Mouse (Mus musculus) hematopoietic stem cell, adult 5-6 weeks (primary cell): ENCODE measurements around the gene Btbd11. TPM values are rescaled to one million over a fixed set of nuclear protein-coding genes. Genes with fewer than 3 reads are reported as not detected.
A peak's percentile ranks its signal among the peaks of the same experiment; 100 is the strongest.
"Not testable (repeated sequence)": the region's sequence is repeated elsewhere in the genome, so short reads cannot be mapped to it uniquely, and the experiment has no call there.

Source experiments
- ATAC-seq, 2 experiments: fragments of 125-278 bp in 1 of 2; replicated peaks in 1 of 2; 2 replicates each; pipeline ENCODE4 v1.8.0; 2016 to 2017; ENCODE audit warnings: inconsistent platforms in 2 of 2, mild to moderate bottlenecking in 2 of 2, moderate number of reproducible peaks in 2 of 2, low read depth in 1 of 2, moderate TSS enrichment in 1 of 2; ENCODE audit not compliant: low FRiP score in 2 of 2, poor library complexity in 2 of 2, severe bottlenecking in 2 of 2, insufficient read depth in 1 of 2, low TSS enrichment in 1 of 2
- total RNA-seq: library from RNA; stranded (forward); fragments of 172-1452, 232-1000 nt; gene quantifications from 2 replicates; pipeline ENCODE4 v1.2.3, GENCODE M21; 2017

Btbd11 gene
- total RNA-seq, 1 experiment from 2014 or later, result 1.2 TPM

GRCm38 (mm10) chr10:85640408-85640807, 253.8 kb downstream of the Btbd11 start:
- no peak for ATAC-seq

GRCm38 (mm10) chr10:85645346-85645745, 258.7 kb downstream of the Btbd11 start:
- ATAC-seq, result no peak

GRCm38 (mm10) chr10:85651706-85652105, 265.1 kb downstream of the Btbd11 start:
- ATAC-seq, result peak; percentile 44 to 71; a peak in 3 of 4 replicates

GRCm38 (mm10) chr10:85655881-85656280, 269.3 kb downstream of the Btbd11 start:
- ATAC-seq, result peak; percentile 54 to 74

- ATAC-seq, result peak; percentile 74 to 75
Observed at GRCm38 (mm10) chr10:85657886-85658285, 271.3 kb downstream of the Btbd11 start.

- no peak for ATAC-seq
Observed at GRCm38 (mm10) chr10:85673512-85673921, 286.9 kb downstream of the Btbd11 start.

- ATAC-seq, result peak; percentile 27 to 72; a peak in 2 of 4 replicates
Observed at GRCm38 (mm10) chr10:85678635-85679034, 292.0 kb downstream of the Btbd11 start.

- no peak for ATAC-seq
Observed at GRCm38 (mm10) chr10:85682446-85682845, 295.8 kb downstream of the Btbd11 start.

GRCm38 (mm10) chr10:85694429-85694828, 307.8 kb downstream of the Btbd11 start:
- not testable (repeated sequence) for ATAC-seq

- no peak for ATAC-seq
Observed at GRCm38 (mm10) chr10:85699721-85700120, 313.1 kb downstream of the Btbd11 start.

GRCm38 (mm10) chr10:85709790-85710189, 323.2 kb downstream of the Btbd11 start:
- not testable (repeated sequence) for ATAC-seq

Other genes starting within 250 kb of the Btbd11 start
- 12.4 and 15.2 TPM in 2 replicates for gene Cry1, start 201.8 kb upstream of the Btbd11 start, total RNA-seq